Mouse (Mus musculus) spleen, embryonic (tissue): ENCODE results near the gene Bcat1.

Experiments
- CTCF ChIA-PET: fragments of 350-600 bp; sonication (Branson Sonifier 250); formaldehyde crosslinking; loops from one replicate; lab custom pipeline; 2022; lab: Charles Lee

The Bcat1 gene

GRCm38 (mm10) chr6:145017508-145017907 lies 58.5 kb downstream of the Bcat1 start:
- CTCF ChIA-PET = interaction anchor here (0.6 kb wide), 2 partner anchors 118 to 1408 kb away, joined by 3 to 7 read pairs; no protein-coding TSS in a partner anchor

GRCm38 (mm10) chr6:145016639-145017038 lies 59.3 kb downstream of the Bcat1 start:
- CTCF ChIA-PET = no interaction called here

- CTCF ChIA-PET = interaction anchor here (0.6 kb wide), 1 partner anchor 468 kb away, joined by 4 read pairs; no protein-coding TSS in a partner anchor
These were observed 61.0 kb downstream of the Bcat1 start for GRCm38 (mm10) chr6:145014944-145015343.

GRCm38 (mm10) chr6:145012699-145013098 lies 63.3 kb downstream of the Bcat1 start:
- CTCF ChIA-PET = no interaction called here

GRCm38 (mm10) chr6:145011141-145011540 lies 64.8 kb downstream of the Bcat1 start:
- CTCF ChIA-PET = interaction anchor here (0.7 kb wide), 1 partner anchor 498 kb away, joined by 3 read pairs; no protein-coding TSS in a partner anchor

- CTCF ChIA-PET = interaction anchor here (0.6 to 0.7 kb wide), 4 partner anchors 10 to 497 kb away, joined by 3 to 5 read pairs (median 3); no protein-coding TSS in a partner anchor
These were observed 65.8 kb downstream of the Bcat1 start for GRCm38 (mm10) chr6:145009859-145010818.

- CTCF ChIA-PET = no interaction called here
These were observed 72.5 kb downstream of the Bcat1 start for GRCm38 (mm10) chr6:145003459-145003858.

GRCm38 (mm10) chr6:145002094-145002936 lies 73.7 kb downstream of the Bcat1 start:
- CTCF ChIA-PET = no interaction called here

- CTCF ChIA-PET = no interaction called here
These were observed 74.5 kb downstream of the Bcat1 start for GRCm38 (mm10) chr6:145001493-145001892.

- CTCF ChIA-PET = no interaction called here
These were observed 78.8 kb downstream of the Bcat1 start for GRCm38 (mm10) chr6:144997229-144997628.

GRCm38 (mm10) chr6:144992111-144992510 lies 83.9 kb downstream of the Bcat1 start:
- CTCF ChIA-PET = no interaction called here

- CTCF ChIA-PET = no interaction called here
These were observed 86.8 kb downstream of the Bcat1 start for GRCm38 (mm10) chr6:144989193-144989592.

- CTCF ChIA-PET = no interaction called here
These were observed 88.3 kb downstream of the Bcat1 start for GRCm38 (mm10) chr6:144987676-144988075.

- CTCF ChIA-PET = no interaction called here
These were observed 88.8 kb downstream of the Bcat1 start for GRCm38 (mm10) chr6:144987216-144987615.

- CTCF ChIA-PET = no interaction called here
These were observed 91.8 kb downstream of the Bcat1 start for GRCm38 (mm10) chr6:144984221-144984620.

- CTCF ChIA-PET = interaction anchor here (0.7 kb wide), 1 partner anchor 107 kb away, joined by 16 read pairs; no protein-coding TSS in a partner anchor
These were observed 93.9 kb downstream of the Bcat1 start for GRCm38 (mm10) chr6:144982093-144982492.

- CTCF ChIA-PET = interaction anchor here (0.5 kb wide), 1 partner anchor 131 kb away, joined by 6 read pairs; no protein-coding TSS in a partner anchor
These were observed 103.6 kb downstream of the Bcat1 start for GRCm38 (mm10) chr6:144972351-144972750.

GRCm38 (mm10) chr6:144970900-144971299 lies 105.1 kb downstream of the Bcat1 start:
- CTCF ChIA-PET = no interaction called here

GRCm38 (mm10) chr6:144967536-144967935 lies 108.4 kb downstream of the Bcat1 start:
- CTCF ChIA-PET = no interaction called here

- CTCF ChIA-PET = interaction anchor here (0.7 kb wide), 1 partner anchor 725 kb away, joined by 3 read pairs; no protein-coding TSS in a partner anchor
These were observed 111.8 kb downstream of the Bcat1 start for GRCm38 (mm10) chr6:144964205-144964604.

- CTCF ChIA-PET = no interaction called here
These were observed 112.8 kb downstream of the Bcat1 start for GRCm38 (mm10) chr6:144963156-144963555.

- CTCF ChIA-PET = no interaction called here
These were observed 114.0 kb downstream of the Bcat1 start for GRCm38 (mm10) chr6:144962013-144962354.
